Mouse (Mus musculus): ENCODE data around the gene Zdhhc14. TPM values are rescaled to one million over a fixed set of nuclear protein-coding genes. Genes with fewer than 3 reads are reported as not detected.

Zdhhc14 gene
- polyA plus RNA-seq, 1 experiment = 0.86 TPM

DNA sequence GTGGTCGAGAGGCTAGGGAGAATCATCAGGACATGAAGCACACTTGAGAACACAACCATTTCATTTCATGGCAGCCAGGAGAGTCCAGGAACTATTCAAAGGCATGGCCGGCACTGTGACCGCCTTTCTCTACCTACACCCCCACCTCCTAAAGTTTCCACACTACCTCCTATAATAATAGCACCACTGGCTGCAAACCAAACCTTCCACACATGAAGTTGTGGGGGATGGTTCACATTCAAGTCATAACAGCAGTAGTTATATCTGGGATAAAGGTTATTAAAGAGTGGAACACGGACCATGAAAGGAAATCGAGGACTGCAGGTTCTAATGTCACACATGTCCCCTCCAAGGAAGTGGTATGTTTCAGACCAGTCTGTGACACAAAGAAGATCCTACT lies 90.6 kb downstream of the Zdhhc14 start:
- H3K36me3 ChIP-seq (ENCODE audit: control insufficient read depth, insufficient read depth) = no peaks in the 10 kb centered on the region
- no peak overlapping the region for H3ac ChIP-seq (ENCODE audit: control insufficient read depth, insufficient read length)
- TF ChIP-seq SRF (IDR thresholded peaks at IDR 0.05; ENCODE audit: control insufficient read depth, insufficient read length, low read depth) (no peak), POLR2AphosphoS2 (IDR thresholded peaks at IDR 0.05; ENCODE audit: insufficient read length, low read depth) (no peak), TCF12 (IDR thresholded peaks at IDR 0.05; ENCODE audit: insufficient read depth, poor library complexity, severe bottlenecking) (no peak), TCF3 (IDR thresholded peaks at IDR 0.05; ENCODE audit: insufficient read length, low read depth) (no peak), POLR2A (IDR thresholded peaks at IDR 0.05; ENCODE audit: insufficient read length, low read depth) (no peak), REST (IDR thresholded peaks at IDR 0.05; ENCODE audit: insufficient read depth, insufficient read length) (no peak), MYOG (IDR thresholded peaks at IDR 0.05; ENCODE audit: control insufficient read depth in 1 of 3, insufficient read depth in 1 of 3, insufficient read length in 2 of 3, low read depth in 2 of 3) (no peak), USF1 (IDR thresholded peaks at IDR 0.05; ENCODE audit: low read depth) (no peak), CEBPB (IDR thresholded peaks at IDR 0.05; ENCODE audit: insufficient read depth, poor library complexity, severe bottlenecking) (no peak), E2F4 (IDR thresholded peaks at IDR 0.05; ENCODE audit: insufficient read depth) (no peak), MYOD1 (IDR thresholded peaks at IDR 0.05; ENCODE audit: control insufficient read depth in 1 of 3, insufficient read length in 2 of 3, low read depth in 2 of 3) (no peak), MAX (IDR thresholded peaks at IDR 0.05; ENCODE audit: low read depth) (no peak)
- no peak overlapping the region for H3K4me2 ChIP-seq (ENCODE audit: low read depth)
- peaks cover 28% of the 10 kb centered on the region for H3K27me3 ChIP-seq (ENCODE audit: control insufficient read depth, insufficient read depth, insufficient read length)
- no peak overlapping the region for H3K4me3 ChIP-seq
- no peaks in the 10 kb centered on the region for H3K79me2 ChIP-seq (ENCODE audit: control insufficient read depth, insufficient read depth)

DNA sequence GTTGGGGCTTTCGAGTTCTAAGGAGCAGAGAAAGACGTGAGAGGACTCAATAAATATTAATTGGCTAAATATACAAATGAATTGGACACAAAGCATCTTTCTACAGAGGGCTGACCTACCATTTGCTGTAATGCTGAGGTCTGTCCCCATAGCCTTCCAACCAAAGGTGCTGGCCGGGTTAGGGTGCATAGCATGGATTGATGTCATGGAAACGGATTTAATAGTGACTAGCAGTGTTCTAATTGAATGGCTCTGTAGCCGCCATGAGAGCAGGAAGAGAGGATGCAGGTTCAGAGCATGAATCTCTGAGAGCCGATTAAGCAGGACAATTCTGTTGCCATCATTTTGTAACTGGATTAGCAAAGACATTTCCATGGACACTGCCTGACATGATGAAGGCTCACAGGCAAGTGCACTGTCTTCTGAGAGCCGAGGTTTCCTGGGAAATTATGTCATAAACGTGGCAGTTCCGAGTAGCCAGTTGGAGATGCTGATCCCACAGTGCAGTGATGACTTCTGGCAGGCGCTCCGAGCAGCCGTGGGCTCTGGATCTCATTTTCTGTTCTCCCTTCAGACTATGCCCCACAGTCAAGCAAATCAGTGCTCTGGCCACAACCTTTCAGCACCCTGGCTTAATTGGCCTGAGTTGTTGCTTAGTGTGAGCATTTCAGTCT lies 91.3 kb downstream of the Zdhhc14 start:
- Histone ChIP-seq H3K36me3 (ENCODE audit: control insufficient read depth, insufficient read depth) (no peaks in the 10 kb centered on the region), H3K4me2 (ENCODE audit: low read depth) (no peak overlapping the region), H3K4me3 (no peak overlapping the region)

DNA sequence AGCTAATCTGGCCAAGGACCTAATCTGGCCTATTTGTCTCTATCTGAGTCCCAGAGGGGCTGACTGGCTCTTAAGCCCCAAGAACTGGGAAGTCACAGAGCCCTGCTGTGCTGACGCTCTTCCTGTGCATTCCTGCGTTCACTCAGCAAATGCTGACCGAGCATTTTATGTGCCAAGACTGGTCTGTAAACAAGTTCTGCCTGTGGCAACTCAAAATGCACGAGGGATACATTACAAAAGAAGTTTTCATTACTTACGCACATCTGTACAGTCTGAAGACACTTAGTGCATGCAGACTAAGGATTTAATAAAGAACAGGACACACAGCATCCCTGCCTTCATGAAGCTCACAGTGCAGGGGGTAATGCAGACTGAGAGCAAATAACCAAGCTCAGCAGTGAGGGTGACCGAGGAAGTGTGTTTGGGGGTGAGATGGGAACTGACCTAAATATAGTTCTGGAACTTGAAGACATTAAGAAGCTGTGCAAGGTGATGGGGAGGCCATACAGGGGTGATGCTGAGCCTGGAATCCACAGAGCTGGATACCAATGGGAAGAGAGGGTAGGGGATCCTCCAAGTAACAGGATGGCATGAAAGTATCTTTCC lies 99.3 kb downstream of the Zdhhc14 start:
- peaks cover 41% of the 10 kb centered on the region for H3K27me3 ChIP-seq (ENCODE audit: control insufficient read depth, insufficient read depth, insufficient read length)
- no peaks in the 10 kb centered on the region for H3K36me3 ChIP-seq (ENCODE audit: control insufficient read depth, insufficient read depth)
- H3ac ChIP-seq (ENCODE audit: control insufficient read depth, insufficient read length) = no peak overlapping the region
- TF ChIP-seq MAX (IDR thresholded peaks at IDR 0.05; ENCODE audit: low read depth) = no peak
- no peak for TF ChIP-seq USF1 (IDR thresholded peaks at IDR 0.05; ENCODE audit: low read depth)
- TF ChIP-seq POLR2A (IDR thresholded peaks at IDR 0.05; ENCODE audit: insufficient read length, low read depth) = no peak
- no peak for TF ChIP-seq MYOD1 (IDR thresholded peaks at IDR 0.05; ENCODE audit: control insufficient read depth in 1 of 3, insufficient read length in 2 of 3, low read depth in 2 of 3)
- H3K4me3 ChIP-seq = no peak overlapping the region
- H3K4me2 ChIP-seq (ENCODE audit: low read depth) = no peak overlapping the region
- H3K79me2 ChIP-seq (ENCODE audit: control insufficient read depth, insufficient read depth) = no peaks in the 10 kb centered on the region

More for the DNA sequence above, 91.3 kb downstream of the Zdhhc14 start:
- H3K79me2 ChIP-seq (ENCODE audit: control insufficient read depth, insufficient read depth) = no peaks in the 10 kb centered on the region
- H3ac ChIP-seq (ENCODE audit: control insufficient read depth, insufficient read length) = no peak overlapping the region
- TF ChIP-seq E2F4 (IDR thresholded peaks at IDR 0.05; ENCODE audit: insufficient read depth) = no peak
- no peak for TF ChIP-seq TCF3 (IDR thresholded peaks at IDR 0.05; ENCODE audit: insufficient read length, low read depth)
- no peak for TF ChIP-seq MYOD1 (IDR thresholded peaks at IDR 0.05; ENCODE audit: control insufficient read depth in 1 of 3, insufficient read length in 2 of 3, low read depth in 2 of 3)
- no peak for TF ChIP-seq TCF12 (IDR thresholded peaks at IDR 0.05; ENCODE audit: insufficient read depth, poor library complexity, severe bottlenecking)
- TF ChIP-seq POLR2AphosphoS2 (IDR thresholded peaks at IDR 0.05; ENCODE audit: insufficient read length, low read depth) = no peak
- TF ChIP-seq MAX (IDR thresholded peaks at IDR 0.05; ENCODE audit: low read depth) = no peak
- no peak for TF ChIP-seq MYOG (IDR thresholded peaks at IDR 0.05; ENCODE audit: control insufficient read depth in 1 of 3, insufficient read depth in 1 of 3, insufficient read length in 2 of 3, low read depth in 2 of 3)
- no peak for TF ChIP-seq USF1 (IDR thresholded peaks at IDR 0.05; ENCODE audit: low read depth)
- no peak for TF ChIP-seq SRF (IDR thresholded peaks at IDR 0.05; ENCODE audit: control insufficient read depth, insufficient read length, low read depth)
- TF ChIP-seq REST (IDR thresholded peaks at IDR 0.05; ENCODE audit: insufficient read depth, insufficient read length) = no peak
- TF ChIP-seq POLR2A (IDR thresholded peaks at IDR 0.05; ENCODE audit: insufficient read length, low read depth) = no peak
- no peak for TF ChIP-seq CEBPB (IDR thresholded peaks at IDR 0.05; ENCODE audit: insufficient read depth, poor library complexity, severe bottlenecking)
- H3K27me3 ChIP-seq (ENCODE audit: control insufficient read depth, insufficient read depth, insufficient read length) = peaks cover 28% of the 10 kb centered on the region

DNA sequence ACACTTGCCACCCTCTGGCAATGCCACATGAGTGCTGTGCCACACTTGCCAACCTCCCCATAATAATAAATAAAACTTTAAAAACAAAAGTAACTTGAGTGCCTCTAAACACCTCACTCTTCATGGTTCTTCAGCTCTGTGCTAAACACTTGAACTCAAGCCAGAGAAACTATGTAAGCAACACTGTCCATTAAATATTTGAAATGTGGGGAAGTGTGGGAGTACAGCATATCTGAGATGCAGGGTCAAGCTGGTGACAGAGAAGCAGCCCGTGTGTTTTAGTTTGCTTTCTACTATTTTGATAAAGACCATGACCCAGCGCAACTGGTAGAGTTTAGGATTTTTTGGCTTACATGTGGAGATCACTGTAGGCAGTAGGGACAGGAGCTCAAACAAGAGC lies 100.7 kb downstream of the Zdhhc14 start:
- no peak overlapping the region for H3K4me3 ChIP-seq
- H3K4me2 ChIP-seq (ENCODE audit: low read depth) = no peak overlapping the region
- H3K27me3 ChIP-seq (ENCODE audit: control insufficient read depth, insufficient read depth, insufficient read length) = peaks cover 44% of the 10 kb centered on the region
- TF ChIP-seq REST (IDR thresholded peaks at IDR 0.05; ENCODE audit: insufficient read depth, insufficient read length) (no peak), POLR2A (IDR thresholded peaks at IDR 0.05; ENCODE audit: insufficient read length, low read depth) (no peak), TCF3 (IDR thresholded peaks at IDR 0.05; ENCODE audit: insufficient read length, low read depth) (no peak), MYOD1 (IDR thresholded peaks at IDR 0.05; ENCODE audit: control insufficient read depth in 1 of 3, insufficient read length in 2 of 3, low read depth in 2 of 3) (no peak), SRF (IDR thresholded peaks at IDR 0.05; ENCODE audit: control insufficient read depth, insufficient read length, low read depth) (no peak), USF1 (IDR thresholded peaks at IDR 0.05; ENCODE audit: low read depth) (no peak), E2F4 (IDR thresholded peaks at IDR 0.05; ENCODE audit: insufficient read depth) (no peak), MYOG (IDR thresholded peaks at IDR 0.05; ENCODE audit: control insufficient read depth in 1 of 3, insufficient read depth in 1 of 3, insufficient read length in 2 of 3, low read depth in 2 of 3) (no peak), CEBPB (IDR thresholded peaks at IDR 0.05; ENCODE audit: insufficient read depth, poor library complexity, severe bottlenecking) (no peak), POLR2AphosphoS2 (IDR thresholded peaks at IDR 0.05; ENCODE audit: insufficient read length, low read depth) (no peak), TCF12 (IDR thresholded peaks at IDR 0.05; ENCODE audit: insufficient read depth, poor library complexity, severe bottlenecking) (no peak), MAX (IDR thresholded peaks at IDR 0.05; ENCODE audit: low read depth) (no peak)
- H3K36me3 ChIP-seq (ENCODE audit: control insufficient read depth, insufficient read depth) = no peaks in the 10 kb centered on the region
- H3K79me2 ChIP-seq (ENCODE audit: control insufficient read depth, insufficient read depth) = no peaks in the 10 kb centered on the region
- no peak overlapping the region for H3ac ChIP-seq (ENCODE audit: control insufficient read depth, insufficient read length)
